Mouse (Mus musculus) stomach, embryonic 14.5 days (tissue): ENCODE data around the gene Ppp2r5d. TPM values are rescaled to one million over a fixed set of nuclear protein-coding genes. Genes with fewer than 3 reads are reported as not detected.

Source experiments
- ATAC-seq: fragments of 200-750 bp; cut with Nextera tagmentation; 2 replicates; pipeline ENCODE4 v1.8.0; 2017; ENCODE audit warnings: low read depth, moderate TSS enrichment; ENCODE audit not compliant: insufficient number of reproducible peaks, insufficient read depth, low FRiP score
- H3K27ac ChIP-seq: fragments of 300-500 bp; sonication (generic); 2 replicates; pipeline ENCODE4 v1.5.1; 2014; ENCODE audit warnings: mild to moderate bottlenecking, low read length, moderate library complexity, mixed read lengths
- H3K27me3 ChIP-seq: fragments of 300-500 bp; sonication (generic); 2 replicates; pipeline ENCODE4 v1.6.1; 2014; ENCODE audit warnings: low read length, control low read depth, mixed read lengths; ENCODE audit not compliant: control insufficient read depth, insufficient read depth
- H3K36me3 ChIP-seq: fragments of 300-500 bp; sonication (generic); 2 replicates; pipeline ENCODE4 v1.6.1; 2014; ENCODE audit warnings: mild to moderate bottlenecking, control low read depth, low read length, moderate library complexity, mixed read lengths; ENCODE audit not compliant: control insufficient read depth, insufficient read depth
- H3K4me1 ChIP-seq: fragments of 300-500 bp; sonication (generic); 2 replicates; pipeline ENCODE4 v1.6.1; 2014; ENCODE audit warnings: low read length, control low read depth, mixed read lengths; ENCODE audit not compliant: control insufficient read depth, insufficient read depth
- H3K4me2 ChIP-seq: fragments of 300-500 bp; sonication (generic); replicated peaks from 2 replicates; pipeline ENCODE4 v1.6.1; 2014; ENCODE audit warnings: low read depth, low read length, control low read depth
- H3K4me3 ChIP-seq: fragments of 300-500 bp; sonication (generic); 2 replicates; pipeline ENCODE4 v1.5.1; 2014; ENCODE audit warnings: low read depth, low read length, control low read depth
- H3K9ac ChIP-seq: fragments of 300-500 bp; sonication (generic); replicated peaks from 2 replicates; pipeline ENCODE4 v1.6.1; 2014; ENCODE audit warnings: low read depth, mild to moderate bottlenecking, control low read depth, low read length, moderate library complexity, mixed read lengths
- H3K9me3 ChIP-seq: fragments of 300-500 bp; sonication (generic); 2 replicates; pipeline ENCODE4 v1.6.1; 2016; ENCODE audit warnings: low read depth, low read length, control low read depth; ENCODE audit not compliant: control insufficient read depth
- WGBS: fragments of 180-500 bp; shearing (Covaris S2); extraction: QIAGEN DNeasy Blood & Tissue Kit; methylation state at CpG from one replicate; pipeline ENCODE4 v1.1.7; 2014; 5-methylcytosine and 5-hydroxymethylcytosine counted together
- polyA plus RNA-seq: library from polyadenylated mRNA; unstranded; fragments of >200 nt; fragmentation: Nextera tagmentation; extraction: Ambion mirVana; gene quantifications from 2 replicates; pipeline ENCODE4 v1.2.1, GENCODE M21; 2014

Gene Ppp2r5d
- polyA plus RNA-seq, 1 experiment from 2014 or later, result 77.5 TPM

DNA sequence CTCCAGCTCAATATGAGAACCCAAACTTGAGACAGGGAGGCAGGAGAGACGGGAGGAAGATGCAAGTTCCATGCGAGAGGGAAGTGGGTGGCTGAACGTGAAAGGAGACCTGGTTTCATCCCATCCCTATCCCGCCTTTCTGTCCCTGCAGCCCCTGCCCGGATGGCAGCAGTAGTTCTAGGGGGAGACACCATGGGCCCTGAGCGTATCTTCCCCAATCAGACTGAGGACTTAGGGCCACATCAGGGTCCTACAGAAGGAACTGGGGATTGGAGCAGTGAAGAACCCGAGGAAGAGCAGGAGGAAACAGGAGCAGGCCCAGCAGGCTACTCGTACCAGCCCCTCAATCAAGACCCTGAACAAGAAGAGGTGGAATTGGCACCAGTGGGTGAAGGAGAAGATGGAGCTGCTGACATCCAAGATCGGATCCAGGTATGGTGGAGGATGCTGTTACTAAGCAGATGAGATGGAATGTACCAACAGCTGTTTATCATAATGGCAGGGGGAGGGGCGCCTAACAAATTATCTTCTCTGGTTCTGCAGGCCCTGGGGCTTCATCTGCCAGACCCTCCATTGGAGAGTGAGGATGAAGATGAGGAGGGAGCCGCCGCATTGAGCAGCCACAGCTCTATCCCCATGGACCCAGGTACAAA is 23.3 kb downstream of the Ppp2r5d start:
- 24% methylated on average over 12 of the region's 12 CpGs for WGBS
- H3K27me3 ChIP-seq, result no peaks in the 10 kb centered on the region
- H3K9me3 ChIP-seq, result no peaks in the 10 kb centered on the region
- peak overlapping the region; percentile 89 for H3K4me3 ChIP-seq
- H3K36me3 ChIP-seq, result peaks cover 53% of the 10 kb centered on the region
- H3K4me2 ChIP-seq, result peak overlapping the region; percentile 92
- no peak overlapping the region; the same call in 1 of the 2 replicates for H3K27ac ChIP-seq
- peaks cover 24% of the 10 kb centered on the region for H3K4me1 ChIP-seq
- H3K9ac ChIP-seq, result peak overlapping the region; percentile 50
- no peak for ATAC-seq

GRCm38 (mm10) chr17:46680760-46681373 is 24.0 kb downstream of the Ppp2r5d start, which contains the start of gene Klhdc3:
TSS of gene Klhdc3 (minus strand) at chr17:46680914.
- Histone ChIP-seq H3K27me3 (no peaks in the 10 kb centered on the region), H3K9me3 (no peaks in the 10 kb centered on the region), H3K9ac (peak within 1 kb of the TSS; percentile 64), H3K36me3 (peaks cover 53% of the 10 kb centered on the region), H3K4me2 (peak within 1 kb of the TSS; percentile 92), H3K4me3 (peak within 1 kb of the TSS; percentile 89), H3K4me1 (peaks cover 24% of the 10 kb centered on the region), H3K27ac (peak within 1 kb of the TSS; percentile 89)
- WGBS, result under 1% methylated on average over 49 of the region's 49 CpGs
- ATAC-seq, result peak; percentile 98

- no peaks in the 10 kb centered on the region for H3K27me3 ChIP-seq
- H3K4me2 ChIP-seq, result peak overlapping the region; percentile 53
- H3K9ac ChIP-seq, result peak overlapping the region; percentile 64
- WGBS, result under 1% methylated on average over 34 of the region's 34 CpGs
- H3K4me1 ChIP-seq, result peaks cover 25% of the 10 kb centered on the region
- H3K36me3 ChIP-seq, result peaks cover 49% of the 10 kb centered on the region
- no peak; the same call in 1 of the 2 replicates for ATAC-seq
- H3K27ac ChIP-seq, result peak overlapping the region; percentile 89
- peak overlapping the region; percentile 89 for H3K4me3 ChIP-seq
- H3K9me3 ChIP-seq, result no peaks in the 10 kb centered on the region
These were observed 24.8 kb downstream of the Ppp2r5d start for GRCm38 (mm10) chr17:46679843-46680759.

DNA sequence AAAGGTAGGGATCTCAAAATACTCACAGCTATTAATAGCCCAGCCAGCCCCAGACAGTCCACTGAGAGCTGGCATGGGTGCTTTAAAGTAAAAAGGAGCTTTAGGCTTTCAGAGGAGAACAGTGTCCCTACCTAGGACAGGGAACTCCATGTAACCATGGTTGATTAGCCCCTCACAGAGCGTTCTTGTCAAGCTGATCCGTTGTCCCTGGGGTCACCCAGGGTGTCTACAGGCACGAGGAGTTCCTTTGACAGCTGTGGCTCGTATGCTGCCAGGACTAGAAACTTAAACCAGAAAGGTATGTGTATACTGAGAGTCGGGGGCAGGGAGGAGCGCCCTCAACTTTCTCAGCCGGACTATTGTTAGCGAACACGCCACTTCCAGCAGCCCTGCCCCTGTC is 26.0 kb downstream of the Ppp2r5d start:
- Histone ChIP-seq H3K4me2 (peak overlapping the region; percentile 53), H3K4me3 (peak overlapping the region; percentile 89; the same call in 1 of the 2 replicates), H3K36me3 (peaks cover 40% of the 10 kb centered on the region), H3K27me3 (no peaks in the 10 kb centered on the region), H3K9me3 (no peaks in the 10 kb centered on the region), H3K4me1 (peaks cover 34% of the 10 kb centered on the region), H3K9ac (no peak overlapping the region; the same call in 1 of the 2 replicates), H3K27ac (no peak overlapping the region)
- 18% methylated on average over 9 of the region's 9 CpGs for whole genome bisulfite sequencing
- ATAC-seq, result no peak

DNA sequence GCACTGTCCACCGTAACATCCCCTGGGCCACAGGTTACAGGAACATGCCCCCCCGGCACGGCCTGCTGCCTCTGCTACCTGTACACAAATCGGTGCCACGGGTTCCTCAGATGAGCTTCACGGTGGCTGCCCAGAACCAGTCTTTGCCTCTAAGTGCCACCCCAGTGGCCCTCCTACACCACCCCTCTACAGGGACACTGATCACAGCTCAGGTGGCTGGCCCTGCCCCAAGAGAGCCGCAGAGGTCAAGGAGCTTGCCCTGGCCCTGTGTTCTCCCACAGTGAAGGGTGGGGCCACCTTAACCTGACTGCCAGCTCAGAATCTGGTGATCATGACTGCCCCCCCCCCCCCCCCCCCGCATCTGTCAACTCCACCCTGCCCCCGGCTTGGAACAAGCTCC is 26.5 kb downstream of the Ppp2r5d start, which contains the start of gene Mea1:
Gene Mea1 (plus strand): TSS at position 378 of the 400 bp plus-strand sequence.
- Histone ChIP-seq H3K9ac (peak within 1 kb of the TSS; percentile 64), H3K9me3 (no peaks in the 10 kb centered on the region), H3K4me2 (peak within 1 kb of the TSS; percentile 53), H3K4me1 (peaks cover 35% of the 10 kb centered on the region), H3K4me3 (peak within 1 kb of the TSS; percentile 89), H3K36me3 (peaks cover 36% of the 10 kb centered on the region), H3K27ac (no peak within 1 kb of the TSS), H3K27me3 (no peaks in the 10 kb centered on the region)
- no peak for ATAC-seq
- 87% methylated on average over 8 of the region's 9 CpGs for WGBS

DNA sequence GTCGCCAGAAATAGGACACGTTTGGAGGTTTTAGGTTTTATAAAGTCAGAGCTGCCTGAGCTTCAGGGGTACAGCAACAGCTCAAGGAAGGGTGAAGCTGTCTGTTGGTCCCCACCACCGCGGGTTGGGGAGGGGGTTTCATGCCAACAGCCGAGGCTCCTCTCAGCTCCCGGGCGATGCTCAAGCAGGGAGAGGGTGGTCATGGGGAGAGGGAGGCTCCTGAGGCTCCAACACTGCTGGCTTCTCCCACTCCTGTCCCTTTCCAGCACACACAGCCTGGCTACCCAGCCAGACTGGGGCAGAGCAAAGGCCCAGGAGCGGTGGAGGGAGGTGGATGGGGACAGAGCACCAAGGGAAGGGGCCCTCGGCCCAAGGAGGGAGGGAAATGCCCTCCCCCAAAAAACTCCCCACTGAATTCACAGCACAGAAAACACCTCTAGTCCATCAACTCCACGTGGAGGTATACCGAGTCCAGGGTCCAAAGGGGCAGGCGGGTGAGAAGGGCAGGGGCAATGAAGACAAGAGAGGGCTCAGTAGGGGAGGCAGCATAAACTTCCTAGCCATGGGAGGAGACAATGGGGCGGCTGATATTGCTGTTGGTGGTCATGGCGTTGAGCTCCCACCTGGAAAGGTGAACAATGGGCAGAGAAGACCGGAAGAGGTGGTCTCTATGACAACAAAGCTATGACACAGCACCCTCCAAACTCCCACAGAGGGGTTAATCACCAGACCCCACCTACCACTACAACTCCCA is 30.2 kb downstream of the Ppp2r5d start:
- peak overlapping the region; percentile 37; the same call in 1 of the 2 replicates for H3K9ac ChIP-seq
- no peaks in the 10 kb centered on the region for H3K9me3 ChIP-seq
- H3K4me2 ChIP-seq, result peak overlapping the region; percentile 51
- H3K27ac ChIP-seq, result peak overlapping the region; percentile 75
- 16% methylated on average over 15 of the region's 15 CpGs for WGBS
- peaks cover 30% of the 10 kb centered on the region for H3K4me1 ChIP-seq
- H3K4me3 ChIP-seq, result peak overlapping the region; percentile 54
- peaks cover 37% of the 10 kb centered on the region for H3K36me3 ChIP-seq
- 0 out of 2 replicates have a peak, but pooled peaks have one; percentile 4 for ATAC-seq
- H3K27me3 ChIP-seq, result no peaks in the 10 kb centered on the region

- Histone ChIP-seq H3K27me3 (no peaks in the 10 kb centered on the region), H3K4me2 (peak within 1 kb of the TSS; percentile 54), H3K9ac (peak within 1 kb of the TSS; percentile 37), H3K9me3 (no peaks in the 10 kb centered on the region), H3K4me1 (peaks cover 22% of the 10 kb centered on the region), H3K36me3 (peaks cover 44% of the 10 kb centered on the region), H3K4me3 (peak within 1 kb of the TSS; percentile 54), H3K27ac (peak within 1 kb of the TSS; percentile 75)
- ATAC-seq, result peak; percentile 94
- under 1% methylated on average over 43 of the region's 43 CpGs for WGBS
These were observed 30.9 kb downstream of the Ppp2r5d start, which contains the start of gene Rrp36 for GRCm38 (mm10) chr17:46673850-46674529. TSS of gene Rrp36 (minus strand) at chr17:46674352.
